Mouse (Mus musculus) thymus, postnatal 0 days (tissue): ENCODE measurements around the gene Fra10ac1. TPM values are rescaled to one million over a fixed set of nuclear protein-coding genes. Genes with fewer than 3 reads are reported as not detected.
A peak's percentile ranks its signal among the peaks of the same experiment; 100 is the strongest.

ENCODE experiments used
- DNase-seq: peaks from one replicate; pipeline ENCODE4 v3.0.0-alpha.2; 2015; ENCODE audit warnings: low spot score
- polyA plus RNA-seq: library from polyadenylated mRNA; unstranded; fragments of >200 nt; fragmentation: Nextera tagmentation; extraction: Ambion mirVana; gene quantifications from 2 replicates; pipeline ENCODE4 v1.2.1, GENCODE M21; 2015

Fra10ac1 gene
- polyA plus RNA-seq, 1 experiment from 2014 or later, result 34.1 TPM

DNA sequence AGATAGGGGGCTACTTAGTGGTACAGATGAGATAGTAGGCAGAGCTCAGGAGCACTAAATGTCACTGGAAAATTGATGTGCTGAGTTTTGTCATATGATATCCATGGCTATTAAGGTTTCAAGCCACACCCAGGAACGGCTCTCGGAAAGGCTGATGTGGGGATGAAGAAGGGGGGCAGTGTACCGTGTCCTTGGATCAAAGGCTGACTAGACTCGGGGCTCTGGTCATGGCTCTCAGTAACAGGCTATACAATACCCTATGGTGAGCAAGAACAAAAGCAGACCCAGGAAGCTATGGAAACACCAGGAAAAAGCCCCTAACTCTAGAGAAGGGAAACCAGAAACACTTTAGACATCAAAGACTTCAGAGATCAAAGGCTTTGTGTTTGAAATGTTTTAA is 8.6 kb upstream of the Fra10ac1 start:
- DNase-seq, result no peak

DNA sequence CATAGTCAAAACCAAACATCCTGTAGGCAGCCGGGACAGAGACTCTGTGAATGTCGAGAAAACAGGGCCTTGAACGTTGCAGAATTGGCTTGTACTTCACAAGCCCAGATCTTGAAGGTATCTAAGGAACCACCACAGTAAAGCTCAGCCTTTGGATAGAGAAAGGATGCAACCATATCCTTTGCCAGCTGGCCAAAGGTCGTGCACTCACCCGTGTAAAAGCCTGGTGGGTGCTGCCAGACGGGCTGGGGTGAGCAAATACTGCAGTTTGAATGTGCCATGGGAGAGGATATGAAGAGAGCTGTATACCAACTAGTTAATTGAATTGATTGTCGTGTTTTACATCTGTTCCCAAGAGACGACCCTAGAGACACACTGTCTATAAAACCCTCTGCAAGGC is 8.1 kb upstream of the Fra10ac1 start:
- no peak for DNase-seq

DNA sequence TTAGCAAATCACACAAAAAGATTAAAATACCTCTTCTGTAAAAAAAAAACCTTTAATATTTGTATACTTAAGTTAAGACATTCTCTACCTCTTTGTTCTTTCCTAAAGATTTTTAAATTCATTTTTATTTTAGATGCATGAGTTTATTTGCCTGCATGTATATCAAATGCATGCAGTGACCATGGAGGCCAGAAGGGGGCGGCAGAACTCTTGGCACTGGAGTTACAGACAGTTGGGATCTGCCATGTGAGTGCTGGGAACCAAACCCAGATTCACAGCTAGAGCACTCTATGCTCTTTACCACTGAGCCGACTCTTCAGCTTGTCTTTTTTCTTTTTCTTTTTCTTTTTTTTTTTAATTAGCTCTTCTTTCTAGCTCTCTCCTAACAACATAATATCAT is 4.7 kb upstream of the Fra10ac1 start:
- no peak for DNase-seq

DNA sequence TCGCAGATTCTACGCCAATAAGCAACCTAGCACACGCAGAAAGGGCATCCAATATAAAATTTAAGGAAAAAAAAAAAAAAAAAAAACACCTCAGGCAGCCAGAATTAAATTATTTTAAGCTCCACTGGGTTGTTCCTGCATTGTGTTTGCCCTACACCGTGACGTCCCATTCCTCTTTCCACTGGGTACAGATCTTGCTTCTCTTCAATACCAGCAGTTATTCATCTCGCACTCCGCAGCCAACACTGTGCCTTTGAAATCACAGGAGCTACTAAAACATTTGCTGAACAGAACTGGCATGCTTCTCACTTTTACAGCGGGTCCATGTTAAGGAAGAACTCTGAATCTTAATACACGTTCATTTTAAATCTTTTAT is 717 bp upstream of the Fra10ac1 start:
- DNase-seq, result no peak

DNA sequence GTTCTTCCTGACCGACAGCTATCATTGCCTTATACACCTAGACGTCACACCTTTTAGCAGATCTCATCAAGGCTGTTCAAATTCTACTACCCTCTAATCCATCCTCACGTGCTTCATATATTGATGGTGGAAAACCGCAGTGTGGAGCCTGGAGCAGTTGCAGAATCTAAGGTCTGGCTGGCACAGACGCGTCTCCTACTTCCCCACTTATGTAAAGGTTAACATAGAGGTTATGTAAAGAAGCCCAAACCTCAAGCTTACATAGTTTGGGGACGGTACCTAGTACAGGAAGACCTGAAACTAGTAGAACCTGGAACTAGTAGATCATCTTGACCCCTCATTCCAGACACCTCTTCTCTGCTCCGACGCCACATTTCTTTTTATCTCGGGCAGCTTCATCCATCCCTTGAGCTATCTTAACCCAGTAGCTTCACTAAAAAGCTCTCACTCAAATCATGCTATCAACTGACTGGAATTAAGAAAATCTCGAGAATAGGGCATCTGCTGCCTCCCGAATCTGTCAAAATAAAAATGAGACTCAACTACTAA is 526 bp downstream of the Fra10ac1 start:
- DNase-seq, result no peak

DNA sequence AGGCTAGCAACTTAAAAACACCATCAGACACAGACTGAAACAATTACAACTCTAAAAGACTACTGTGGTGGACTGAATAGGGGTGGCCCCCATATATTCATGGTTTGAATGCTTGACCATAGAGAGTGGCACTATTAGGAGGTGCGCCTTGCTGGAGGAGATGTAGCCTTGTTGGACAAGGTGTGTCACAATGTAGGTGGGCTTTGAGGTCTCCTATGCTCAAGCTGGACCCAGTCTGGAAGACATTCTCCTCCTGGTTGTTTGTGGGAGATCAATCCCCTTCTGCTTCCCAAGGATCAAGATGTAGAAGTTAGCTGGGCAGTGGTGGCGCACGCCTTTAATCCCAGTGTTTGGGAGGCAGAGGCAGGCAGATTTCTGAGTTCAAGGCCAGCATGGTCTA is 6.3 kb downstream of the Fra10ac1 start:
- DNase-seq, result no peak

DNA sequence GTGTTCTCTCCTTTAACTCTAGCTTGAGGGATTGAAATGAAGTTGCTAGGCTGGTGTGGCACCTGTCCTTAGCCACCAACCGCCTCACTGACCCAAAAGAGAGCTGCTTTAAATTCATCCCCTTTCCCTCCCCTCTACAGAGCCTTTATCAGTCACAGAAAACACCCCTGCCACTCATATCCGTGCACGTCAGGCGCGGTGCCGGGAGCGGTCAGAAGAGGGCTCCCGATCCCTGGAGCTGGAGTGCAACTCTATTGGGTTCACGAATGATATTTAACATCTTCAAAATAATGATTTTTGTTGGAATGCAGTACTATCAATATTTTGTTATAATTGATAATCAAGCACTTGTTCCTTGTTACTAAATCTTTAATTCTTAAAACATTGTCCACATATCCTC is 17.3 kb downstream of the Fra10ac1 start:
- DNase-seq, result no peak

DNA sequence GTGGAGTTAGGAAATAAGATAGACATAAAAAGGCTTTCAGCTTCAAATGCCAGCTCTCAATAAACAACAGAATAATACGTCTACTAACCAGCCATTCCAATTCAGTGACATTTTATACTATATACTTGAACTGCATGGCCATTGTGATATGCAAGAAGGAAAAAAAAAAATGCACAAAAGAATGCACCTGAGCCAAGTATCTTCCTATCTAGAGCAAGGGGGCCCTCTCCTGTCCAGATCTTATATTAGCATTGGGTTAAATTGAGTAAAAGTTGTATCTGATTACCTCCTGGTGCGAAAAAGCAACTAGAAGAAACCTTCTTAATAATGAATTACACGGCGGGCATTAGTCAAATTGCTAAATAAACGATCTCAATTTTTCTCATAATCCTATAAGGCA is 25.2 kb downstream of the Fra10ac1 start:
- DNase-seq, result no peak

DNA sequence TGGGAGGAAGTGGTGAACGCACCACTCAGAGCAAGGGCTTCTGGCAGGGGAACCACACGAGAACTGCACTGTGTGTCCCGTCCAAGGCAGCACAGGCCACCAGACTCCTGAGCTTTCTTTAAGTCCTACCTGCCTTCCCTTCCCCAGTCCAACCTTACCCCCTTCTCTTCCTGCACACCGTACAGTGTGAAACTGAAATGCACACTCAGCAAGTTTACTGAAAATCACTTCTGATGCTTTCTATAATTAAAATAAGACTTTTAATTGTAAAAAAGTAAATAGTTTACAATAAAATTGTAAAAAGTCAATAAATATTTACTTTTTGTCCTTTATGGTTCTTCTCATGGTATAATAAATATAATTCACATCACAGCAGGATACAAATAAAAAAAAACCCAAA is 28.7 kb downstream of the Fra10ac1 start:
- DNase-seq, result no peak

DNA sequence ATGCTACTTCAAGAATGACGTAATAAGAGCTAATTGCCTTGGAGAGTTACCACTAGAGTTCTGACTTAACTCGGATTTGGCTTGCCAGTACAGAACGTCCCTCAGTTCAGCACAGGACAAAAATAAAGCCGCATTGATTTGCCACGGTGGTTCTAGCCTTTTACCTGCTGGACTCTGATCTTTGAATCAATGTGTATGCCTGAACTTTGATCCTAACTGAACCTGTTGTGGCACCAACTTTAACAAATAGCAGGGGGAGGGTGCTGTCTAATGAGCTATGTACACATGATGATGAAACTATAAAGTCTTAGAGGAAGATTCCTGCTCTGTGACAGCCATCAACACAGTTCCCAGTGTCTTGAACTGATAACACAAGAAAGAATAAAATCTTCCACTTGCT is 32.5 kb downstream of the Fra10ac1 start:
- DNase-seq, result no peak

DNA sequence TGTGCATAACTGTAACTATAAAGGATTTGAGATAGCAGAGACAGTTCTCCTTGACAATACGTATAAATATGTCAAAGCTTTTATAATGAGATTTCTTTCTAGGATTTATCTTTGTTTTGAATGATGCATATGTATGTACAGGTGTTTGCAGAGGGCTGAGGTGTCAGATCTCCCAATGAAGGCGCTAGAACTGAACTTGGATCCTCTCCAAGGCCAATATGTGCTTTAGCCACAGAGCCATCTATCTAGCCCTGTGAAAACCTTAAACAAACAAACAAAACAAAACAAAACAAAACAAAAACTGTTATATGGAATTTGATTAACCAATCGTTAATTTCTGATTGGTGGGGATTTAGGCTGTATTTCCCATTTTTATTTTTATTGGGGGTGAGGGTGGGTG is 33.4 kb downstream of the Fra10ac1 start:
- DNase-seq, result no peak

DNA sequence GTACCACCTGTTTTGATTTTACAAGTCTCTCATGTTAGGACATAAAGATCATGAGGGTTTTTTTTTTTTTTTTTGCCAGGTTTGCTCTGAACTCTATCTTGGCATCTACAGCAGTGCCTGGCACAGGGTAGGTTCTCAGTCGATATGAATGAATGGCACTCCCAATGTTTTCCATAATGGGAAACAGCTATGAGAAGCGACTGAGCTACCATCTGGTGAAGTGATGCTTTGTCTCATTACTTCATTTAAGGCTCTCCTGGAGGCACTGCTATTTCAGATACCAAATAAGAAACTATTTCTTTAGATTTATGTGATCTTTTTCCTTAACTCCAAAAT is 36.6 kb downstream of the Fra10ac1 start:
- DNase-seq, result no peak

DNA sequence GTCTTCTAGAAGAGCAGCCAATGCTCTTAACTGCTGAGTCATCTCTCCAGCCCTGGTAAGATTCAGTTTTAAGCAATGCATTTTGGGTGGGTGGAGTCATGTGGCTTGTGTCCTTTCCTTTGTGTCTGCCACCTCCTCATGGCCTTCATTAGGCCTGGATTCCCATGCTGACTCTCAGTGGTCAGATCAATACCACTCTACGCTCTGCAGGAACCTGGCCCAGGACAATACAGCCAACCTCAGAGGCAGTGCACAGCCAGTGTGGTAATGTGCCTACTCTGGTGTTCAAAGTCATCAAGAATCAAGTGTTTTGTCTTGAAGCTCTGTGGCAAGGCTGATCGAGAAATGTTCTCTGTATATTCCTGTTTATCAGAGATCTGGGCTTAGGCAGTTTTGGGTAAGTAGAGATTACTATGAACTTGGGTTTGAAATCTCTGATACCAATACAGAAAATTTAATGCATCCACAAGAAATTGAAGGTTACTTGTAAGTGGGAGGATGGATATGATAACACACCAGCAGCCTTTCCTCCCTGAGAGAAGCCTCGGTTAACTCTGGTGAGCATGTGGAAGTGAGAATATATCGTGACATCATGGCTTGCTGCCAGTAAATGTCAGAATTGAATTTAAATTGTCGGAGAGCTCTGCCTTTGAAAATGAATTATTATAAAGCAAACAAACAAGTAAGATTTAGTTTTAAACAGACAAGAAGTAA is 37.2 kb downstream of the Fra10ac1 start:
- DNase-seq, result no peak

DNA sequence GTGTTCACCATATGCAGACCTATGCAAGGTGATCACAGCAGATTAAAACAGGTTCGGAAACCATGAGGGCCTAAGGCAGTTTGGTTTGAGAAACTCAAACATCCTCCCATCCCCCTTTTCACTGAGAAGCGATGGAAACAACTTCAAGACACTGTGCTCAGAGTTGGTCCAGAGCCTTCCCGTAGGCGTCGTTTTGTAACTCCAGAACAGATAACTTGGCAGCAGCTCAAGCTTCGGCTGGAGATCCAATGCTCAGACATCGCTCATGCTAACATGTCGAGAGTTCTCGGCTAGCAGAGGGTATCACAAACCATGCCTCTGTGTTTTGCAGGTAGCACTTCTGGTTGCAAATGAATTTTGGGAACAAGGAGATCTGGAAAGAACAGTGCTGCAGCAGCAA is 44.3 kb downstream of the Fra10ac1 start:
- DNase-seq, result no peak

DNA sequence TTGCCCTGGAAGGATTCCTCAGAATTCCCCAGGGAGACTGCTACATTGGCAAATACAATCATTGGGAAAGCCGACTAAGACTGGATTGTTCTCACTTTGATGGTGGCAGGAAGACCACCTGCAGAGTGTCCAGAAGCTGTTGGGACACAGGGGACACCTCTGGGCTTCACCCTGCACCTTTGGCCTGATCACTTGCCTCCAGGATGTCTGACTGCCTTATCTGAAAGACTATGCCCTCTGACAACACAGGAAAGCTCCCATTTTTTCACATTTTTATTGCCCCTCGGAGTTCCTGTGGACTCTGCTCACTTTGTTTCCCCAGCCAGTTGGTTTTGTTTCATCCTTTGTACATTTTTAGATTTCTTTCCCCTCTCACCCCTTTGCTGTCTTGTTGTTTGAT is 59.3 kb downstream of the Fra10ac1 start:
- DNase-seq, result no peak

DNA sequence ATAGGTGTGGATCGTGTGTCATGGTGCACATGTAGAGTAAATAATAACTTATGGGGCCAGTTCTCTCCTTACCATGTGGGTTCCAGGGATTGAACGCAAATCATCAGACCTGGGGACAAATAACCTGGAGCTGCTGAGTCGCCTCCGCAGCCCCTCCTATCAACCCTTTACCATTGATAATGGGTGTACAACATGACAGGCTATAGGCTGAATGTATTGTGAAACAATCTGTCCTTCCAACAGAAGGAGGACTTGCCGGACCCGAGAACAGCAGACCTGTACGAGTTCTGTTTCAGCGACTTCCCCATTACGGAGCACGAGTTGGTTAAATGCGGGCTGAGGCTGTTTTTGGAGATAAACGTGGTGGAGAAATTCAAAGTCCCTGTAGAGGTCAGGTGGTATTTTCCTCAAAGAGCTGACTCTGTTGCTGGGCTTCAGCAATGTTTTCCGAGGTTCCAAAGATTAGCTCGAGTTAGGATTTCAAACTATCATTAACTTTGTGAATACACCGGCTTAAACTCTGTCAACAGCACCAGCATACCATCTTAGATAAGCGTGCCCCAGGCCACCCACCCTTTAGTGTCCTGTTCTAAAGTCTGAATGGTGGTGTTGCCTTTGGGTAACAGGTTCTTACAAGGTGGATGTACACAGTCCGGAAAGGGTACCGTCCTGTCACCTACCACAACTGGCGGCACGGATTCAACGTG is 62.2 kb downstream of the Fra10ac1 start:
- DNase-seq, result no peak

DNA sequence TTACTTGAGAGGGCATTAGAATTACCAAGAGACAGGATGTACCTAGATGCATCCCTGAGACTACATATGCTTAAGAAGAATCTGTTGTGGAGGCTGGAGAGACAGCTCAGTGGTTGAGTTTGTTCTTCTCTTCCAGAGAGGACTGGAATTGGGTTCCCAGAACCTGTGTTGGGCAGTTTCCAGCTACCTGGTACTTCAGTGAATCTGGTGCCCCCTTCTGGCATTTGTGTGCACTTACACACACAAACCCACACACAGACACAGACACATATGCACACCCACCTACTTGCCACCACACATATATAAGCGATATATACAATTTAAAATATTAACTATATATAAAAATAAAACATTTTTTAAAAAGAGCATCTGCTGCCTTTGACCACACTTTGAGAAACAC is 67.7 kb downstream of the Fra10ac1 start:
- DNase-seq, result no peak

DNA sequence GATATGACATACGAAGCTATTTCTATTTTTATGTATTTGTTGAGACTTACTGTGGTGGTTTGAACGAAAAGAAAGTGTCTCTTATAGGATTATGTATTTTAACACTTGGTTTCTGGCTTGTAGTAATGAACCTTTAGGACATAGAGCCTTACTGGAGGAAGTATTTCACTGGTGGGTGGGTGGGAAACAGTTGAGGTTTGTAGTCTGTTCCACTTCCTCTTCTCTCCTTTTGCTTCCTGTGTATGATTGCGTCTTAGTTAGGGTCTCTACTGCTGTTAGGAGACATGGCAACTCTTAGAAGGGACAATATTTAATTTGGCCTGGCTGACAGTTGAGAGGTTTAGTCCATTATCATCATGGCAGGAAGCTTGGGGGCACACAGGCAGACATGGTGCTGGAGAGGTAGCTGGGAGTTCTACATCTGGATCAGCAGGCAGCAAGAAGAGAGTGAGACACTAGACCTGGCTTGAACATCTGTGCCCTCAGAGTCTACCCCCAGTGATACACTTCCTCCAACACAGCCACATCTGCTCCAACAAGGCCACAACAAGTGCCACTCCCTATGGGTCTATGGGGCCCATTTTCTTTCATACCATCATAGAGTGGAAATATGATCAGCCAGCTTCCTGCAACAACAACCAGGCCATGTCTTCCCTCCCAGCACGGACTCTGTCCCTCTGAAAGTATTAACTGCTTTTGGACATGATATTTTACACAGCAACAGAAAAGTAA is 80.2 kb downstream of the Fra10ac1 start:
- DNase-seq, result peak; percentile 3
